Mouse (Mus musculus): ENCODE data around the gene Trp53rka. TPM values are rescaled to one million over a fixed set of nuclear protein-coding genes. Genes with fewer than 3 reads are reported as not detected.

Gene Trp53rka
- polyA plus RNA-seq, 1 experiment from 2014 or later, result 8.8 TPM

DNA sequence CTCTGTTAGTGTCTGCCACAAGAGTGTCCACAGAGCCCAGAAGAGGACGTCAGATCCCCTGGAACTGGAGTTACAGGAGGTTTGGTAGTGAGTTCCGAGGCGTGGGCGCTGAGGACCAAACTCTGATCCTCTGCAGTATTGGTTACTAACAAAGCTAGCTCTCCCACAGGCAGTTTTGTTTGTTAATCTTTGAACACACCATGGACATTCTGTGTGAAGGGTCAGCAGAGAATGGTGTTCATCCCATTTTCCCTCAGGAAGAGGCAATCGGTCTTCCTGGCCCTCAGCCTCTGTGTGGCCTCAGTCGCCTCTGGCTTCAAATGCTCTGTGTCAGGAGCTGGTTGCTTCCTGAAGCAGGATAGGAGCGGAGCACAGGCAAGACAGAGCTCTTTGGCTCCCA, 17.7 kb downstream of the Trp53rka start:
- Histone ChIP-seq H3K27me3 (ENCODE audit: insufficient read depth, low read length) (peaks cover 5% of the 10 kb centered on the region; the same call in 1 of the 2 replicates), H3K9me3 (ENCODE audit: low read length) (no peaks in the 10 kb centered on the region), H3K9ac (replicated peaks) (no peak overlapping the region), H3K27ac (ENCODE audit: low read depth) (no peak overlapping the region), H3K4me2 (ENCODE audit: low read depth, low read length) (no peak overlapping the region), H3K4me3 (ENCODE audit: low read depth, low read length) (no peak overlapping the region), H3K4me1 (ENCODE audit: insufficient read depth) (peaks cover 7% of the 10 kb centered on the region; the same call in 1 of the 2 replicates), H3K36me3 (replicated peaks; ENCODE audit: insufficient read depth, low read length) (no peaks in the 10 kb centered on the region)
- WGBS (ENCODE audit: insufficient replicate concordance), result 62% methylated on average over 7 of the region's 7 CpGs
- no peak for DNase-seq
- TF ChIP-seq EP300 (IDR thresholded peaks at IDR 0.05; ENCODE audit: low read depth), result no peak
- TF ChIP-seq CTCF (IDR thresholded peaks at IDR 0.05; ENCODE audit: low read depth), result no peak
- 0 out of 2 replicates have a peak, but pooled peaks have one; percentile 28 for ATAC-seq

DNA sequence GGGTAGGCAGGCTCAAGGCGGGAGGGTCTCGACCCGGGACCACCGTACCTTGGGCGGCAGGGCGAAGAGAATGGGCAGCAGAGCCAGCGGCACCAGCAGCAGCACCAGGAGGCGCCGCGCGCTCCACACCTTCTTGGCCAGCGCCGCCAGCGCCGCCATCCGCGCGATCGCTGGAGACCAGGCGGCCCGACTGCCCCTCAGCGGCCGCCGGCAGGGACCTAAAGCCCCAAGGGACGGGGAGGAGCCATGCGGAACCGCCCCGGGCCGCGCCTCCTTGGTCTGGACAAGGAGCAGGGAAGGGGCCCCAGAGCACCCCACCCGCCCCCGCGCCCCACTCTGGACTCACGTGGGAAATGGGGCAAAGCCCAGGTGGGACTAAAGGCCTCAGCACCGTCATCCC, 20.1 kb downstream of the Trp53rka start, which contains the start of gene Slc13a3:
Gene Slc13a3 (minus strand): TSS at position 228 of the 400 bp plus-strand sequence.
- H3K4me3 ChIP-seq (ENCODE audit: low read depth, low read length), result peak within 1 kb of the TSS; percentile 45
- no peaks in the 10 kb centered on the region for H3K9me3 ChIP-seq (ENCODE audit: low read length)
- WGBS (ENCODE audit: insufficient replicate concordance), result 5% methylated on average over 34 of the region's 35 CpGs
- DNase-seq (peak; percentile 69), ATAC-seq (peak; percentile 52)
- peak within 1 kb of the TSS; percentile 62 for H3K27ac ChIP-seq (ENCODE audit: low read depth)
- peak within 1 kb of the TSS; percentile 48 for H3K9ac ChIP-seq (replicated peaks)
- peaks cover 5% of the 10 kb centered on the region; the same call in 1 of the 2 replicates for H3K27me3 ChIP-seq (ENCODE audit: insufficient read depth, low read length)
- no peaks in the 10 kb centered on the region for H3K36me3 ChIP-seq (replicated peaks; ENCODE audit: insufficient read depth, low read length)
- TF ChIP-seq CTCF (IDR thresholded peaks at IDR 0.05; ENCODE audit: low read depth), result no peak
- no peak for TF ChIP-seq EP300 (IDR thresholded peaks at IDR 0.05; ENCODE audit: low read depth)
- H3K4me2 ChIP-seq (ENCODE audit: low read depth, low read length), result peak within 1 kb of the TSS; percentile 66
- H3K4me1 ChIP-seq (ENCODE audit: insufficient read depth), result peaks cover 15% of the 10 kb centered on the region; the same call in 1 of the 2 replicates

DNA sequence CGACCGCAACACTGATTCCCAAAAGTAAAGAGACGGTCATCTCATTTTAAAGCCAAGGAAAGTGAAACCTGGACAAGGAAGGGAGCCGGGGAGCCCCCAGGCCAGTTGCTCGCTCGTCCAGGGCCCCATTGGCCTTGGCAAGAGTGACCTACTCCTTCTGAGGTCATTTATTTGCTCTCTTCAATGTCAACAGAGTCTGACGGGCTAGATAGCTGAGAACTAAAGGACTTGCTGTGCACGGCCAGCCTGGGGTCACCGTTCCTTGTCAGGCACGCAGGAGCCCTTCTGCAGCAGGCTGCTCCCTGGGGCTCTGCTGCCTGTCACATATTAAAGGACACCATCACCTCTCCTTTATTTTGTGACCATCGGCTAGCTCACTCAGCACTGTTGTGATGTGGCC, 21.2 kb downstream of the Trp53rka start:
- peak; percentile 59 for ATAC-seq
- H3K9ac ChIP-seq (replicated peaks), result peak overlapping the region; percentile 48
- peak overlapping the region; percentile 62 for H3K27ac ChIP-seq (ENCODE audit: low read depth)
- peaks cover 16% of the 10 kb centered on the region; the same call in 1 of the 2 replicates for H3K4me1 ChIP-seq (ENCODE audit: insufficient read depth)
- H3K27me3 ChIP-seq (ENCODE audit: insufficient read depth, low read length), result peaks cover 5% of the 10 kb centered on the region; the same call in 1 of the 2 replicates
- H3K4me3 ChIP-seq (ENCODE audit: low read depth, low read length), result peak overlapping the region; percentile 45
- WGBS (ENCODE audit: insufficient replicate concordance), result 60% methylated on average over 11 of the region's 11 CpGs
- H3K4me2 ChIP-seq (ENCODE audit: low read depth, low read length), result peak overlapping the region; percentile 66
- no peak for TF ChIP-seq CTCF (IDR thresholded peaks at IDR 0.05; ENCODE audit: low read depth)
- no peak for TF ChIP-seq EP300 (IDR thresholded peaks at IDR 0.05; ENCODE audit: low read depth)
- DNase-seq, result no peak
- no peaks in the 10 kb centered on the region for H3K36me3 ChIP-seq (replicated peaks; ENCODE audit: insufficient read depth, low read length)
- H3K9me3 ChIP-seq (ENCODE audit: low read length), result no peaks in the 10 kb centered on the region

DNA sequence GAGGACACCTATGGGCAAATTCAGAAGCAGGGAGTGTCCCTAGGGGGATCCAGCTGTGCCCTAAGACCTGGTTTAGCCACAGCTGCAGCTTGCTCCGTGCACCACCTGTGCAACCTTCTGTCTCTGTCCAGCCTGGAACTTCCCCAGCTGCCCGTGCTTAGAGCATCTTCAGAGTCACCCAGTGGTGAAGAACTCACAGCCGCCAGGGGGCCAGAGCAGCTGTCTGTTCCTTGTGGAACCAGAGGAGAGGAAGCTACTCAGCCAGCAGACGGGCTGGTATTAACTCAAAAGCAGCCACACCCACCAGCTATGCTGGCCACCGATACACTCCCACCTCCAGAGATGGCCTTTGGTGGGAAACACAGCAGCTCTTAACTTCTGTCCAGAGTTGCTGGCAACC, 23.0 kb downstream of the Trp53rka start:
- peak; percentile 51 for DNase-seq
- Histone ChIP-seq H3K27ac (ENCODE audit: low read depth) (no peak overlapping the region), H3K4me1 (ENCODE audit: insufficient read depth) (peaks cover 12% of the 10 kb centered on the region; the same call in 1 of the 2 replicates), H3K4me3 (ENCODE audit: low read depth, low read length) (no peak overlapping the region), H3K9me3 (ENCODE audit: low read length) (no peaks in the 10 kb centered on the region), H3K27me3 (ENCODE audit: insufficient read depth, low read length) (peaks cover 5% of the 10 kb centered on the region; the same call in 1 of the 2 replicates), H3K9ac (replicated peaks) (no peak overlapping the region), H3K4me2 (ENCODE audit: low read depth, low read length) (peak overlapping the region; percentile 66; the same call in 1 of the 2 replicates), H3K36me3 (replicated peaks; ENCODE audit: insufficient read depth, low read length) (no peaks in the 10 kb centered on the region)
- ATAC-seq, result no peak
- no peak for TF ChIP-seq EP300 (IDR thresholded peaks at IDR 0.05; ENCODE audit: low read depth)
- peak; percentile 47 for TF ChIP-seq CTCF (IDR thresholded peaks at IDR 0.05; ENCODE audit: low read depth)
- 15% methylated on average over 5 of the region's 5 CpGs for WGBS (ENCODE audit: insufficient replicate concordance)

DNA sequence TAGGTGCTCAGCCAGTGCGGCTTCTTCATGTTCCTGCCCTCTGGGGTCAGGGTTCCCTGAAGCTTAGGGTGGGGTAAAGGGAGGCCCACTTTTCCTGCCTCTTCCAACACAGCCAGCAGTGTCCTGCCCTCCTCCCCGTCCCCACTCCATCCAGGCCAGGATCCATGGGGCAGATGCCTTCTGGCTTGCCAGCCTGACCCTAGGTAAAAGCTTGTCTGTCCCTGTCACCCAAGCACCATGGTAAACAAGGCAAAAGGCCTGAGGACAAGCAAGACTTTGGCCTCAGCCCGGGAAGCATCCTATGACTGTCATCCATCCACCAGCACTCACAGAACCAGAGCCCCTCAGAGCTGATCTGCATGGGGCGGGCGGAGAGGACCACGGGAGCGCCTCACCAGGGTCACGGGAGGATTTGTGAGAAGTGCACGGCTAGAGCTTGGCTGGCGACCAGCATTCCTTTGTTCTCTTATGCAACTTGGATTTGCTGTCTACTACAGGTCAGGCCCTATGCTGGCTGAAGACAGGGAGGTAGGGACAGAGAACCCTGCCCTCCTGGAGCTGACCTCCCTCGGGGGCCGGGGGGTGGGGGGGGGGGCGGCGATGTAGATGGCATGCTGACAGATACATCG, 25.2 kb downstream of the Trp53rka start:
- Histone ChIP-seq H3K36me3 (replicated peaks; ENCODE audit: insufficient read depth, low read length) (no peaks in the 10 kb centered on the region), H3K9me3 (ENCODE audit: low read length) (no peaks in the 10 kb centered on the region), H3K9ac (replicated peaks) (no peak overlapping the region), H3K4me2 (ENCODE audit: low read depth, low read length) (no peak overlapping the region), H3K27me3 (ENCODE audit: insufficient read depth, low read length) (peaks cover 5% of the 10 kb centered on the region; the same call in 1 of the 2 replicates), H3K4me1 (ENCODE audit: insufficient read depth) (peaks cover 12% of the 10 kb centered on the region; the same call in 1 of the 2 replicates), H3K27ac (ENCODE audit: low read depth) (0 out of 2 replicates have a peak overlapping the region, but pooled peaks have one; percentile 34), H3K4me3 (ENCODE audit: low read depth, low read length) (no peak overlapping the region)
- DNase-seq (peak; percentile 68), ATAC-seq (peak; percentile 73)
- WGBS (ENCODE audit: insufficient replicate concordance), result 49% methylated on average over 15 of the region's 15 CpGs
- TF ChIP-seq EP300 (IDR thresholded peaks at IDR 0.05; ENCODE audit: low read depth), result no peak
- TF ChIP-seq CTCF (IDR thresholded peaks at IDR 0.05; ENCODE audit: low read depth), result no peak

DNA sequence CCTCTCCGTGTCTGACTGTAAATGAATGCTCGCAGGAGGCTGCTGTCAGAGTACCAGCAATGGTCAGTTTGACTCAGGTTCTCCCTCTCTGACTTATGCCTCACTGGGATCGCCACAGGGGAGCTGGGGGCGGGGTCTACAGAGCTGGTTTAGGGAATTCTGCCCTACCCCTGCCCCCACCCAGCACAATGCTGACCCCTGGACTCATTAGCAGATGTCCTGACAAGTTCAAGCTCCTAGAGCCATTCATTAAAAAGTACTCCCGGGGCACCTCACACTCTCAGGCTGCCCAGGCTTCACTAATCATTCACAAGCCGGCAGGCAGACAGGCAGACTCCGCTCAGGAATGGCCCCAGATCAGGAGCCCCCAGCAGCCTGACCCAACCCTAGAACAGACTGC, 33.5 kb downstream of the Trp53rka start:
- DNase-seq, result no peak
- Histone ChIP-seq H3K27ac (ENCODE audit: low read depth) (no peak overlapping the region), H3K4me2 (ENCODE audit: low read depth, low read length) (no peak overlapping the region), H3K4me3 (ENCODE audit: low read depth, low read length) (no peak overlapping the region), H3K36me3 (replicated peaks; ENCODE audit: insufficient read depth, low read length) (no peaks in the 10 kb centered on the region), H3K9ac (replicated peaks) (no peak overlapping the region), H3K4me1 (ENCODE audit: insufficient read depth) (no peaks in the 10 kb centered on the region), H3K9me3 (ENCODE audit: low read length) (no peaks in the 10 kb centered on the region), H3K27me3 (ENCODE audit: insufficient read depth, low read length) (no peaks in the 10 kb centered on the region)
- no peak for TF ChIP-seq CTCF (IDR thresholded peaks at IDR 0.05; ENCODE audit: low read depth)
- no peak for TF ChIP-seq EP300 (IDR thresholded peaks at IDR 0.05; ENCODE audit: low read depth)
- ATAC-seq, result no peak
- 31% methylated on average over 7 of the region's 7 CpGs for WGBS (ENCODE audit: insufficient replicate concordance)
